Mouse (Mus musculus) kidney, embryonic 15.5 days (tissue): ENCODE results near the gene Lcn6. TPM values are rescaled to one million over a fixed set of nuclear protein-coding genes. Genes with fewer than 3 reads are reported as not detected.
A peak's percentile ranks its signal among the peaks of the same experiment; 100 is the strongest.
"Not testable (repeated sequence)": the region's sequence is repeated elsewhere in the genome, so short reads cannot be mapped to it uniquely, and the experiment has no call there.

Source experiments
- ATAC-seq: fragments of 200-750 bp; cut with Nextera tagmentation; replicated peaks from 2 replicates; pipeline ENCODE4 v1.8.0; 2017; ENCODE audit warnings: moderate TSS enrichment; ENCODE audit not compliant: low FRiP score
- H3K27ac ChIP-seq: fragments of 300-500 bp; sonication (generic); 2 replicates; pipeline ENCODE4 v1.5.1; 2015; ENCODE audit warnings: mild to moderate bottlenecking, inconsistent platforms
- H3K27me3 ChIP-seq: fragments of 300-500 bp; sonication (generic); 2 replicates; pipeline ENCODE4 v1.6.1; 2015; ENCODE audit warnings: inconsistent platforms
- H3K36me3 ChIP-seq: fragments of 300-500 bp; sonication (generic); 2 replicates; pipeline ENCODE4 v1.6.1; 2015; ENCODE audit warnings: inconsistent platforms
- H3K4me1 ChIP-seq: fragments of 300-500 bp; sonication (generic); 2 replicates; pipeline ENCODE4 v1.6.1; 2015; ENCODE audit warnings: inconsistent platforms
- H3K4me2 ChIP-seq: fragments of 300-500 bp; sonication (generic); 2 replicates; pipeline ENCODE4 v1.6.1; 2015; ENCODE audit warnings: moderate library complexity, mild to moderate bottlenecking, inconsistent platforms
- H3K4me3 ChIP-seq: fragments of 300-500 bp; sonication (generic); replicated peaks from 2 replicates; pipeline ENCODE4 v1.5.1; 2015; ENCODE audit warnings: mild to moderate bottlenecking, inconsistent platforms
- H3K9ac ChIP-seq: fragments of 300-500 bp; sonication (generic); 2 replicates; pipeline ENCODE4 v1.6.1; 2015; ENCODE audit warnings: mild to moderate bottlenecking, inconsistent platforms
- H3K9me3 ChIP-seq: fragments of 300-500 bp; sonication (generic); replicated peaks from 2 replicates; pipeline ENCODE4 v1.6.1; 2016; ENCODE audit warnings: inconsistent platforms
- WGBS: fragments of 180-500 bp; shearing (Covaris S2); methylation state at CpG from one replicate; pipeline ENCODE4 v1.1.7; 2015; ENCODE audit warnings: mixed read lengths; 5-methylcytosine and 5-hydroxymethylcytosine counted together
- polyA plus RNA-seq: library from polyadenylated mRNA; unstranded; fragments of >200 nt; fragmentation: Nextera tagmentation; extraction: Ambion mirVana; gene quantifications from 2 replicates; pipeline ENCODE4 v1.2.1, GENCODE M21; 2015

Gene Lcn6
- polyA plus RNA-seq, 1 experiment from 2014 or later, result not detected

GRCm38 (mm10) chr2:25706643-25707481, 30.3 kb downstream of the Lcn6 start, which contains the start of gene Bmyc:
TSS of gene Bmyc (plus strand) at chr2:25706739.
- ATAC-seq, result peak; percentile 90
- Histone ChIP-seq H3K4me1 (peaks cover 21% of the 10 kb centered on the region), H3K9me3 (no peaks in the 10 kb centered on the region), H3K36me3 (no peaks in the 10 kb centered on the region), H3K27ac (peak within 1 kb of the TSS; percentile 81), H3K27me3 (no peaks in the 10 kb centered on the region), H3K4me2 (peak within 1 kb of the TSS; percentile 93), H3K4me3 (peak within 1 kb of the TSS; percentile 85), H3K9ac (peak within 1 kb of the TSS; percentile 70)
- WGBS, result under 1% methylated on average over 78 of the region's 78 CpGs

GRCm38 (mm10) chr2:25708121-25708520, 31.5 kb downstream of the Lcn6 start:
- 62% methylated on average over 2 of the region's 2 CpGs for WGBS
- Histone ChIP-seq H3K4me3 (0 out of 2 replicates have a peak overlapping the region, but pooled peaks have one; percentile 15), H3K9ac (no peak overlapping the region), H3K27ac (0 out of 2 replicates have a peak overlapping the region, but pooled peaks have one; percentile 13), H3K27me3 (no peaks in the 10 kb centered on the region), H3K36me3 (no peaks in the 10 kb centered on the region), H3K9me3 (no peaks in the 10 kb centered on the region), H3K4me1 (peaks cover 21% of the 10 kb centered on the region), H3K4me2 (peak overlapping the region; percentile 39)
- no peak for ATAC-seq

GRCm38 (mm10) chr2:25709056-25709455, 32.5 kb downstream of the Lcn6 start:
- not testable (repeated sequence) for ATAC-seq
- WGBS, result 92% methylated on average over 1 of the region's 1 CpGs

GRCm38 (mm10) chr2:25709791-25710190, 33.2 kb downstream of the Lcn6 start:
- not testable (repeated sequence) for ATAC-seq, H3K9me3 ChIP-seq, H3K4me3 ChIP-seq, H3K36me3 ChIP-seq, H3K27me3 ChIP-seq, H3K27ac ChIP-seq, H3K9ac ChIP-seq, H3K4me2 ChIP-seq
- peaks cover 21% of the 10 kb centered on the region for H3K4me1 ChIP-seq
- WGBS, result 74% methylated on average over 2 of the region's 2 CpGs

More at GRCm38 (mm10) chr2:25709056-25709455, 32.5 kb downstream of the Lcn6 start:
- H3K27me3 ChIP-seq, H3K9ac ChIP-seq, H3K4me2 ChIP-seq, H3K27ac ChIP-seq, H3K36me3 ChIP-seq, H3K9me3 ChIP-seq, H3K4me3 ChIP-seq: not testable (repeated sequence)
- peaks cover 21% of the 10 kb centered on the region for H3K4me1 ChIP-seq

- H3K4me2 ChIP-seq, H3K27ac ChIP-seq, H3K4me3 ChIP-seq, H3K27me3 ChIP-seq, H3K9ac ChIP-seq, H3K36me3 ChIP-seq, H3K9me3 ChIP-seq, ATAC-seq: not testable (repeated sequence)
- H3K4me1 ChIP-seq, result peaks cover 17% of the 10 kb centered on the region
- WGBS, result 7% methylated on average over 3 of the region's 3 CpGs
Observed at GRCm38 (mm10) chr2:25711641-25712040, 35.1 kb downstream of the Lcn6 start.

GRCm38 (mm10) chr2:25717222-25717621, 40.6 kb downstream of the Lcn6 start:
- H3K9me3 ChIP-seq, result 0 out of 2 replicates have a peak, but pooled peaks cover 4% of the 10 kb centered on the region
- no peaks in the 10 kb centered on the region for H3K36me3 ChIP-seq
- H3K9ac ChIP-seq, result no peak overlapping the region
- H3K4me1 ChIP-seq, result no peaks in the 10 kb centered on the region; the same call in 1 of the 2 replicates
- H3K27ac ChIP-seq, result no peak overlapping the region
- no peak overlapping the region for H3K4me2 ChIP-seq
- H3K4me3 ChIP-seq, result no peak overlapping the region
- no peak for ATAC-seq
- H3K27me3 ChIP-seq, result no peaks in the 10 kb centered on the region

Other genes starting within 250 kb of the Lcn6 start
- 11.0 and 11.1 TPM in 2 replicates for gene Abca2, start 248.1 kb upstream of the Lcn6 start, polyA plus RNA-seq
- gene Clic3, start 219.9 kb upstream of the Lcn6 start, polyA plus RNA-seq, result 3.6 and 3.9 TPM in 2 replicates
- gene Paxx, start 215.7 kb upstream of the Lcn6 start, polyA plus RNA-seq, result 30.4 and 31.8 TPM in 2 replicates
- 1.6 and 2.2 TPM in 2 replicates for gene Ptgds, start 206.7 kb upstream of the Lcn6 start, polyA plus RNA-seq
- gene Lcn12, start 182.9 kb upstream of the Lcn6 start, polyA plus RNA-seq, result not detected in 2 replicates
- gene Fbxw5, start 176.0 kb upstream of the Lcn6 start, polyA plus RNA-seq, result 85.1 and 96.1 TPM in 2 replicates
- 6.3 and 7.8 TPM in 2 replicates for gene C8g, start 175.1 kb upstream of the Lcn6 start, polyA plus RNA-seq
- gene Traf2, start 129.8 kb upstream of the Lcn6 start, polyA plus RNA-seq, result 36.0 and 37.3 TPM in 2 replicates
- 373 and 392 TPM in 2 replicates for gene Edf1, start 118.9 kb upstream of the Lcn6 start, polyA plus RNA-seq
- gene Mamdc4, start 101.9 kb upstream of the Lcn6 start, polyA plus RNA-seq, result 8.4 and 10.1 TPM in 2 replicates
- 184 and 197 TPM in 2 replicates for gene Phpt1, start 101.6 kb upstream of the Lcn6 start, polyA plus RNA-seq
- 0.15 and 0.21 TPM in 2 replicates for gene Ajm1, start 95.0 kb upstream of the Lcn6 start, polyA plus RNA-seq
- gene Rabl6, start 68.3 kb upstream of the Lcn6 start, polyA plus RNA-seq, result 72.8 and 74.7 TPM in 2 replicates
- gene Ccdc183, start 59.1 kb upstream of the Lcn6 start, polyA plus RNA-seq, result 0.12 and 0.27 TPM in 2 replicates
- gene Tmem141, start 54.8 kb upstream of the Lcn6 start, polyA plus RNA-seq, result 31.6 and 32.4 TPM in 2 replicates
- gene Fcna, start 48.8 kb upstream of the Lcn6 start, polyA plus RNA-seq, result 3.3 and 4.2 TPM in 2 replicates
- not detected in 2 replicates for gene Lcn8, start 23.7 kb upstream of the Lcn6 start, polyA plus RNA-seq
- not detected in 2 replicates for gene Lcn5, start 18.8 kb upstream of the Lcn6 start, polyA plus RNA-seq
- not detected in 2 replicates for gene Lcn10, start 5.9 kb downstream of the Lcn6 start, polyA plus RNA-seq
- gene Obp2a, start 23.3 kb downstream of the Lcn6 start, polyA plus RNA-seq, result 0.23 TPM in 1 of 2 replicates, not detected in the other
- gene Bmyc, start 30.0 kb downstream of the Lcn6 start, polyA plus RNA-seq, result 91.2 and 95.1 TPM in 2 replicates
- gene Obp2b, start 60.2 kb downstream of the Lcn6 start, polyA plus RNA-seq, result not detected in 2 replicates
- not detected in 2 replicates for gene Lcn3, start 88.8 kb downstream of the Lcn6 start, polyA plus RNA-seq
- not detected in 2 replicates for gene Lcn11, start 100.2 kb downstream of the Lcn6 start, polyA plus RNA-seq
- not detected in 2 replicates for gene Gm13539, start 105.5 kb downstream of the Lcn6 start, polyA plus RNA-seq
- gene Glt6d1, start 139.1 kb downstream of the Lcn6 start, polyA plus RNA-seq, result not detected in 2 replicates
- not detected in 2 replicates for gene Lcn9, start 146.4 kb downstream of the Lcn6 start, polyA plus RNA-seq
- gene Sohlh1, start 170.5 kb downstream of the Lcn6 start, polyA plus RNA-seq, result not detected in 2 replicates
- gene Kcnt1, start 186.9 kb downstream of the Lcn6 start, polyA plus RNA-seq, result 0.37 and 0.96 TPM in 2 replicates